Mouse (Mus musculus) mesoderm, embryonic 11.5 days (tissue): ENCODE results near the gene Lrp1.

Source experiments
- DNase-seq: peaks from one replicate; pipeline ENCODE4 v3.0.0-alpha.2; 2012; ENCODE audit warnings: low read depth, low spot score

Lrp1 gene

GRCm38 (mm10) chr10:127500894-127501893, 119.8 kb downstream of the Lrp1 start, which contains the start of gene Stac3:
Gene Stac3 (plus strand): TSS chr10:127501686.
- DNase-seq = no peak

GRCm38 (mm10) chr10:127500042-127500441, 120.9 kb downstream of the Lrp1 start:
- DNase-seq = no peak

- no peak for DNase-seq
Measured at GRCm38 (mm10) chr10:127499516-127499915, 121.4 kb downstream of the Lrp1 start.

- no peak for DNase-seq
Measured at GRCm38 (mm10) chr10:127496156-127496555, 124.8 kb downstream of the Lrp1 start.

- DNase-seq = no peak
Measured at GRCm38 (mm10) chr10:127492118-127492517, 128.8 kb downstream of the Lrp1 start.

GRCm38 (mm10) chr10:127491128-127491512, 129.8 kb downstream of the Lrp1 start:
- no peak for DNase-seq

- no peak for DNase-seq
Measured at GRCm38 (mm10) chr10:127490160-127491127, 130.5 kb downstream of the Lrp1 start.

- no peak for DNase-seq
Measured at GRCm38 (mm10) chr10:127488856-127489255, 132.1 kb downstream of the Lrp1 start.
